Mouse (Mus musculus) neutrophil, adult 59 days (primary cell): ENCODE results near the gene Eno1. TPM values are rescaled to one million over a fixed set of nuclear protein-coding genes. Genes with fewer than 3 reads are reported as not detected.

Experiments used
- total RNA-seq, 2 experiments: library from RNA; stranded (reverse); gene quantifications; 1 replicate in 1 of 2; 2 replicates in 1 of 2; pipeline ENCODE4 v1.2.4; 2023

The Eno1 gene
- total RNA-seq, result 100 to 1,000 TPM; 272 to 308 TPM

DNA sequence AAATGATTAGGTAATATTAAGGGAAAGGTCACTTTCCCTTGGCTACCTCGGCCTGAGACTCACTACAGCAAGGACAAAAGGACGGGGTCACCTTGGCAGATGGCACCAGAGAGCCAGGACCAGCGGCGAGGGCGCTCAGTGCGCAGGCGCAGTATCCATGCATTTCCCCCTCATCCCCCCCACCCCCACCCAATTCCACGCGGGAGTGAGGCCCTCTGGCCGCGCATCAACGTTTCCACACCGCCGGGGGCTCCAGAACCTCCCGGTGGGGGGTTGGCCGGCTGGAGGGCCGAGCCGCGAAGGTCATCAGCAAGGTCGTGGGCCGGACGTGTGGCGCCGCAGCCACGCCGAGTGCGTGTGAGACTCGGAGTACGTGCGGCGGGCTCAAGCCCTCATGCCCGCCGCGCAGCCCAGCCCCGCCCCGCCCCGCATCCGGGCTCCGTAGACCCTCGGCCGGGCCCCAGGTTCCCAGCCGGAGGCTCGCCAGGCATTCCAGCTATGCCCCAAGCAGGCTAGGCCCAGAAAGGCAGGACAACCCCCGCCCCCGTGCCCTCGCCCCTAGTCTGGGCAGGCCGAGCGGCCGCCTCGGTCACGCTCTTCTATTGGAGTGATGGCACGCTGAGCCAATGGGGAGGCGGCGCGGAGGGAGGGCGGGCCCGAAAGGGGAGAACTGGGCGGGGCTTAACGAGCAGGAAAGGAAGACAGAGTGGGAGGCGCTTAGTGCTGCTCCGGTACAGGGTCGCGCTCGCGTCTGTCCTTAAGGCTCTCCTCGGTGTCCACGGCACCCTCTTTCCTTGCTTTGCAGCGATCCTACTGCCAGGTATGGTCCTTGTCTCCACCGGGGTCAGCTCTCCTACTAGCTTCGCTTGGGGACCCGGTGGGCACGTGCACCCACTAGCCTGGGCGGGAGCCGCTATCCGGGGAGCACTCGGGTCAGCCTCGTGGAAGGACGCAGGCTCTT, at the start of gene Eno1:
Gene Eno1 (plus strand): TSS at position 201 of the 961 bp plus-strand sequence.

DNA sequence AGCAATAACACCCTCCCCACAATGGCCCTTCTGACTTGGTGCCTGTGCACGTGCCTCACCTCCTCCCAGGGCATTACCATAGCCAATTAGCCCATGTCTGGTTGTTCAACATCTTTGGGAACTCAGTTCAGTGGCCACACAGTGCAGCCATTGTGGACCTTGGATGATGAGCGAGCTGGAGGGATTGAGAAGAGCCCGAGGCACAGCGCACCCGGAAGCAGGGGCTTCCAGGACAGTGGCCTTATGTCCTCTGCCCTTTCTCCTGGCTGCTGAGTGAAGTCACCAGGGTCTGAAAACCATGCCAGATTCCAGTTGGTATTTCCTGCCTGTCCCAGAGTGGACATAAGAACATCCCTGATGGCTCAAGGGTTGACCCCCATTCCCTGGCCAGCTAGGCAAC, 35.3 kb upstream of the Eno1 start, which contains the start of gene Car6:
Gene Car6 (minus strand): TSS at position 101 of the 400 bp plus-strand sequence.

DNA sequence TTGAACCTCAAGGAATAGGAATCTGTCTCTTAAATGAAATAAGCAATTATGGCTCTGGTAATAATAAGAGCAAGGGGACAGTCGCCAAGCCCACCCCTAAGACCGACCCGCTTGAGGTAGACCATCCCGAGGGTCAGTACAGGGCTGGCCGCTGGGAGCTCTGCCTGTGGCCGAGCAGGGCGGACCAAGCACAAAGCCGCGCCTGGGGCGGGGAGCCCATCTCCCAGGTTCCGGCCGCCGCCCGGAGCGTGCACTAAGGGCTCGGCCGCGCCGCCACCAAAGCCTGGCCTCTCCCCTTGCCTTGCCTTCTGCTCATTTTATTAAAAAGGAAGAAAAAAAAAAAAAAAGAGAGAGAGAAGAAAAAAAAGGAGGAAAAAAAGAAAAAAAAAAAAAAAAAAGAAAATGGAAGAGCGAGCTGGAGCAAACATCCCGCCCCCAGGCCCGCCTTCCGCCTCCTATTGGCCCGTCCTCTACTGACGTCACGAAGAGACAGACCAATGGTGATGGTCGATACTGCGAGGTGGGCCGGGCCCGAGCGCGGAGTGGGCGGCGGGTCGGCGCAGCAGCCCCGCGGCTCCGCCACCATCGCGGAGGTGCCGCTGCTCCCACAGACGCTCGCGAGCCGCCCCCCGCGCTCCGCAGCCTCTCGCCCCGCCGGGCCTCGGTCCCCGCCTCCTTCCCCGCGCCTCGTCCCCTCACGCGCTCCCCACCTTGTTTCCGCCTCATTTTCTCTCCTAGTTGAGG, 44.7 kb downstream of the Eno1 start, which contains the start of gene Rere:
Gene Rere (plus strand): TSS at position 629 of the 744 bp plus-strand sequence.

Other genes with a start within 250 kb of the Eno1 start
- 10 to 100 TPM; 69.1 to 78.5 TPM for gene H6pd, start 227.7 kb upstream of the Eno1 start, total RNA-seq
- 1 to 10 TPM; 6.0 to 6.7 TPM for gene Gpr157, start 149.4 kb upstream of the Eno1 start, total RNA-seq
- not detected for gene Slc2a5, start 117.4 kb upstream of the Eno1 start, total RNA-seq
- not detected for gene Slc2a7, start 87.7 kb upstream of the Eno1 start, total RNA-seq
- gene Car6, start 35.4 kb upstream of the Eno1 start, total RNA-seq, result not detected
- gene Rere, start 44.9 kb downstream of the Eno1 start, total RNA-seq, result 10 to 100 TPM; 66.2 to 82.7 TPM